Mouse (Mus musculus): ENCODE measurements at regions not wholly inside any gene's neighbourhood (a gene's known extent, or its start where the extent isn't known, plus 50 kb on each side); places are given as distances from the start of the nearest gene placed in this dataset.

- no peaks in the 10 kb centered on the region for H3K27me3 ChIP-seq
- WGBS = 33% methylated on average over 1 of the region's 1 CpGs
Measured at GRCm38 (mm10) chr14:82998135-82998534, 1445.2 kb upstream of the Pcdh17 start.

DNA sequence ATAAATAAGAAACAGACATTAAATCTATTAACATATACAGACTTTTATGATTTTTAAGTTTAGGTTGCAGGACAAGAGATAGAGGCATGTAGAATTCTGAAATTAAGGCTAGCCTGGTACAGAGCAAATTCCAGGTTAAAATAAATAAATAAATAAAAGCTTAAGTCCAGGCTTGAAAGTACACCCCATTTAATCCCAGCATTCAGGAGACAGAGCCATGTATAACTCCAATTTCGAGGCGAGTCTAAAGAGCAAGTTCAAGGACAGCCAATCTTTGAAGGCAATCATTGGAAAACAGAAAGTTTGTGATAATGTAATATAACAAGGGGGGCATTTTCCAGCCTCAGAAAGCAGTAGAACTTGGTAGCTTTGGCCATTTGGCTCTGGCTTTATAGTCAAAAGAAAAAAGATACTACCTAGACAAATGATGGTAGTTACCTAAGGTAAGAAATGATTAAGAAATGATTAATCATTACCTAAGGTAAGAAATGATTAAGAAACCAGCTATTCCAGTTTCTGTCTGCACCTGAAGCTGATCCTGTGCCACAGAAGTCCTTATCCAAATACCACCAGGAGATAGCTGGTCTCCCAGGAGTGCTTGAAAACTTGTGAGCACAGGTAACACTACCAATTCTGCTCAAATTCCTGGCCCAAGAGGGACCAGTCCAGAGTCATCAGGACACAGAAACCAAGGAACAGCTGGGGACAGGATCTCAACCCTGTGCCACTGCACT lies 1441.0 kb upstream of the Pcdh17 start:
- Histone ChIP-seq H3K9ac (no peak overlapping the region), H3K36me3 (no peaks in the 10 kb centered on the region), H3K4me1 (no peaks in the 10 kb centered on the region), H3K4me3 (replicated peaks) (no peak overlapping the region), H3K9me3 (replicated peaks) (no peaks in the 10 kb centered on the region), H3K27ac (no peak overlapping the region), H3K27me3 (no peaks in the 10 kb centered on the region), H3K4me2 (no peak overlapping the region)
- peak; percentile 46; the same call in 1 of the 2 replicates for ATAC-seq (replicated peaks; ENCODE audit: low FRiP score)
- WGBS = 79% methylated on average over 2 of the region's 2 CpGs

More at GRCm38 (mm10) chr14:82998135-82998534, 1445.2 kb upstream of the Pcdh17 start:
- Histone ChIP-seq H3K4me1 (no peaks in the 10 kb centered on the region), H3K4me3 (replicated peaks) (no peak overlapping the region), H3K36me3 (no peaks in the 10 kb centered on the region), H3K9ac (no peak overlapping the region), H3K27ac (no peak overlapping the region), H3K9me3 (replicated peaks) (no peaks in the 10 kb centered on the region), H3K4me2 (no peak overlapping the region)
- no peak for ATAC-seq (replicated peaks; ENCODE audit: low FRiP score)

- Histone ChIP-seq H3K9me3 (replicated peaks) (no peaks in the 10 kb centered on the region), H3K36me3 (no peaks in the 10 kb centered on the region), H3K4me1 (no peaks in the 10 kb centered on the region), H3K4me2 (no peak overlapping the region), H3K9ac (no peak overlapping the region), H3K27me3 (no peaks in the 10 kb centered on the region), H3K4me3 (replicated peaks) (no peak overlapping the region), H3K27ac (no peak overlapping the region)
- no peak for ATAC-seq (replicated peaks; ENCODE audit: low FRiP score)
Measured at GRCm38 (mm10) chr14:83008549-83008948, 1434.8 kb upstream of the Pcdh17 start.

DNA sequence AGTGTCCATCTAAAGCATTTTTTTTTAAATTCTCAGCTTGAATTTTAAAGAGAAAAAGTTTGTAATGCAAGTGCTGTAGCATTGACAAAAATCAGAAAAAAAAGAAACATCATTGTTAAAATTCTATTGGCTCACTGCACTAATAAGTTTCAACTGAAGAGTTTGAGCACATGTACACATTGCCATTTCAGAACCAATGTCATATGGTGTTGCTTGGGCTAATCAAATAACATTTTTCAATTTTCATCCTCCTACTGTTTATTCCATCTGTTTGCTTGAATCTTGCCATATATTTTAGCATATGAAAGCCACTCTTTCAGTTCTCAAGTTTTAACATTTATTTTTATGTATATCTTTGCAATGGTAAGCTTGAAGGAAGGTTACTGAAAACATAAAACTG lies 1421.5 kb upstream of the Pcdh17 start:
- Histone ChIP-seq H3K27me3 (no peaks in the 10 kb centered on the region), H3K9me3 (replicated peaks) (no peaks in the 10 kb centered on the region), H3K27ac (no peak overlapping the region), H3K9ac (no peak overlapping the region), H3K4me3 (replicated peaks) (no peak overlapping the region), H3K4me2 (no peak overlapping the region), H3K4me1 (no peaks in the 10 kb centered on the region), H3K36me3 (no peaks in the 10 kb centered on the region)
- no peak for ATAC-seq (replicated peaks; ENCODE audit: low FRiP score)
